Mouse (Mus musculus): ENCODE measurements around the gene Lyl1. TPM values are rescaled to one million over a fixed set of nuclear protein-coding genes. Genes with fewer than 3 reads are reported as not detected.
A peak's percentile ranks its signal among the peaks of the same experiment; 100 is the strongest.

Lyl1 gene
- polyA plus RNA-seq, 1 experiment from 2014 or later: 4.9 TPM

GRCm38 (mm10) chr8:84714161-84714560 is 12.9 kb downstream of the Lyl1 start:
- Histone ChIP-seq H3K4me2 (replicated peaks) (no peak overlapping the region), H3K4me3 (no peak overlapping the region), H3K9ac (no peak overlapping the region), H3K27me3 (peaks cover 36% of the 10 kb centered on the region), H3K9me3 (no peaks in the 10 kb centered on the region), H3K4me1 (peaks cover 65% of the 10 kb centered on the region), H3K27ac (peak overlapping the region; percentile 97), H3K36me3 (peaks cover 21% of the 10 kb centered on the region)
- 63% methylated on average over 4 of the region's 4 CpGs for WGBS
- no peak for ATAC-seq (ENCODE audit: insufficient number of reproducible peaks, insufficient read depth, low FRiP score, low TSS enrichment)

GRCm38 (mm10) chr8:84715893-84716468 is 14.7 kb downstream of the Lyl1 start:
- ATAC-seq (ENCODE audit: insufficient number of reproducible peaks, insufficient read depth, low FRiP score, low TSS enrichment): no peak
- H3K27ac ChIP-seq: peak overlapping the region; percentile 52
- H3K36me3 ChIP-seq: peaks cover 33% of the 10 kb centered on the region
- H3K4me3 ChIP-seq: no peak overlapping the region
- WGBS: 6% methylated on average over 27 of the region's 27 CpGs
- H3K4me2 ChIP-seq (replicated peaks): peak overlapping the region; percentile 19; the same call in 1 of the 2 replicates
- H3K4me1 ChIP-seq: peaks cover 56% of the 10 kb centered on the region
- H3K27me3 ChIP-seq: peaks cover 41% of the 10 kb centered on the region
- H3K9ac ChIP-seq: peak overlapping the region; percentile 11; the same call in 1 of the 2 replicates
- H3K9me3 ChIP-seq: no peaks in the 10 kb centered on the region

GRCm38 (mm10) chr8:84716790-84717189 is 15.5 kb downstream of the Lyl1 start:
- no peak overlapping the region for H3K4me3 ChIP-seq
- no peaks in the 10 kb centered on the region for H3K9me3 ChIP-seq
- no peak overlapping the region for H3K9ac ChIP-seq
- H3K4me1 ChIP-seq: peaks cover 53% of the 10 kb centered on the region
- no peak overlapping the region for H3K4me2 ChIP-seq (replicated peaks)
- no peak for ATAC-seq (ENCODE audit: insufficient number of reproducible peaks, insufficient read depth, low FRiP score, low TSS enrichment)
- peaks cover 41% of the 10 kb centered on the region for H3K27me3 ChIP-seq
- peaks cover 40% of the 10 kb centered on the region for H3K36me3 ChIP-seq
- 73% methylated on average over 11 of the region's 11 CpGs for WGBS
- peak overlapping the region; percentile 50 for H3K27ac ChIP-seq

GRCm38 (mm10) chr8:84718476-84718875 is 17.2 kb downstream of the Lyl1 start:
- no peaks in the 10 kb centered on the region for H3K9me3 ChIP-seq
- H3K9ac ChIP-seq: no peak overlapping the region
- no peak overlapping the region for H3K4me2 ChIP-seq (replicated peaks)
- ATAC-seq (ENCODE audit: insufficient number of reproducible peaks, insufficient read depth, low FRiP score, low TSS enrichment): no peak
- H3K36me3 ChIP-seq: peaks cover 40% of the 10 kb centered on the region
- WGBS: 82% methylated on average over 5 of the region's 5 CpGs
- H3K4me1 ChIP-seq: peaks cover 53% of the 10 kb centered on the region
- peaks cover 41% of the 10 kb centered on the region for H3K27me3 ChIP-seq
- H3K27ac ChIP-seq: no peak overlapping the region
- H3K4me3 ChIP-seq: no peak overlapping the region

GRCm38 (mm10) chr8:84718959-84719690 is 17.9 kb downstream of the Lyl1 start:
- H3K27ac ChIP-seq: no peak overlapping the region
- H3K9ac ChIP-seq: no peak overlapping the region
- ATAC-seq (ENCODE audit: insufficient number of reproducible peaks, insufficient read depth, low FRiP score, low TSS enrichment): no peak
- 83% methylated on average over 5 of the region's 5 CpGs for WGBS
- H3K9me3 ChIP-seq: no peaks in the 10 kb centered on the region
- H3K27me3 ChIP-seq: peaks cover 38% of the 10 kb centered on the region
- peaks cover 53% of the 10 kb centered on the region for H3K4me1 ChIP-seq
- H3K4me3 ChIP-seq: no peak overlapping the region
- H3K4me2 ChIP-seq (replicated peaks): no peak overlapping the region
- peaks cover 37% of the 10 kb centered on the region for H3K36me3 ChIP-seq

GRCm38 (mm10) chr8:84722530-84722849 is 21.2 kb downstream of the Lyl1 start:
- H3K27ac ChIP-seq: peak overlapping the region; percentile 99
- 42% methylated on average over 6 of the region's 6 CpGs for WGBS
- H3K4me2 ChIP-seq (replicated peaks): peak overlapping the region; percentile 44
- H3K4me3 ChIP-seq: peak overlapping the region; percentile 14; the same call in 1 of the 2 replicates
- H3K36me3 ChIP-seq: peaks cover 49% of the 10 kb centered on the region
- peaks cover 51% of the 10 kb centered on the region for H3K4me1 ChIP-seq
- no peak for ATAC-seq (ENCODE audit: insufficient number of reproducible peaks, insufficient read depth, low FRiP score, low TSS enrichment)
- H3K9ac ChIP-seq: peak overlapping the region; percentile 34; the same call in 1 of the 2 replicates
- H3K9me3 ChIP-seq: no peaks in the 10 kb centered on the region
- H3K27me3 ChIP-seq: peaks cover 14% of the 10 kb centered on the region

- Histone ChIP-seq H3K4me3 (peak within 1 kb of the TSS; percentile 14), H3K9ac (peak within 1 kb of the TSS; percentile 34), H3K9me3 (no peaks in the 10 kb centered on the region), H3K27me3 (peaks cover 13% of the 10 kb centered on the region; the same call in 1 of the 2 replicates), H3K4me1 (peaks cover 51% of the 10 kb centered on the region), H3K27ac (peak within 1 kb of the TSS; percentile 99), H3K4me2 (replicated peaks) (peak within 1 kb of the TSS; percentile 44), H3K36me3 (peaks cover 50% of the 10 kb centered on the region)
- peak; percentile 90 for ATAC-seq (ENCODE audit: insufficient number of reproducible peaks, insufficient read depth, low FRiP score, low TSS enrichment)
- 6% methylated on average over 10 of the region's 10 CpGs for WGBS
Measured at GRCm38 (mm10) chr8:84722850-84723570, 21.8 kb downstream of the Lyl1 start, which contains the start of gene G430095P16Rik. Gene G430095P16Rik (plus strand): TSS chr8:84723007.

GRCm38 (mm10) chr8:84723571-84723900 is 22.3 kb downstream of the Lyl1 start:
- Histone ChIP-seq H3K4me2 (replicated peaks) (peak overlapping the region; percentile 44), H3K36me3 (peaks cover 47% of the 10 kb centered on the region), H3K27ac (peak overlapping the region; percentile 99), H3K4me1 (peaks cover 56% of the 10 kb centered on the region), H3K9ac (peak overlapping the region; percentile 34), H3K9me3 (no peaks in the 10 kb centered on the region), H3K27me3 (peaks cover 10% of the 10 kb centered on the region; the same call in 1 of the 2 replicates), H3K4me3 (peak overlapping the region; percentile 14)
- 12% methylated on average over 7 of the region's 7 CpGs for WGBS
- 0 out of 2 replicates have a peak, but pooled peaks have one; percentile 1 for ATAC-seq (ENCODE audit: insufficient number of reproducible peaks, insufficient read depth, low FRiP score, low TSS enrichment)

GRCm38 (mm10) chr8:84724683-84725082 is 23.4 kb downstream of the Lyl1 start:
- Histone ChIP-seq H3K27me3 (0 out of 2 replicates have a peak, but pooled peaks cover 6% of the 10 kb centered on the region), H3K9me3 (no peaks in the 10 kb centered on the region), H3K27ac (peak overlapping the region; percentile 99), H3K4me1 (peaks cover 59% of the 10 kb centered on the region), H3K4me2 (replicated peaks) (peak overlapping the region; percentile 19; the same call in 1 of the 2 replicates), H3K36me3 (peaks cover 37% of the 10 kb centered on the region), H3K4me3 (0 out of 2 replicates have a peak overlapping the region, but pooled peaks have one; percentile 14), H3K9ac (peak overlapping the region; percentile 34; the same call in 1 of the 2 replicates)
- ATAC-seq (ENCODE audit: insufficient number of reproducible peaks, insufficient read depth, low FRiP score, low TSS enrichment): no peak
- WGBS: 41% methylated on average over 9 of the region's 9 CpGs

GRCm38 (mm10) chr8:84725246-84725940 is 24.1 kb downstream of the Lyl1 start:
- Histone ChIP-seq H3K4me2 (replicated peaks) (peak overlapping the region; percentile 19; the same call in 1 of the 2 replicates), H3K4me1 (peaks cover 63% of the 10 kb centered on the region), H3K4me3 (no peak overlapping the region), H3K27me3 (no peaks in the 10 kb centered on the region), H3K9me3 (no peaks in the 10 kb centered on the region), H3K27ac (peak overlapping the region; percentile 99), H3K36me3 (peaks cover 29% of the 10 kb centered on the region), H3K9ac (no peak overlapping the region)
- WGBS: 57% methylated on average over 10 of the region's 10 CpGs
- no peak for ATAC-seq (ENCODE audit: insufficient number of reproducible peaks, insufficient read depth, low FRiP score, low TSS enrichment)

GRCm38 (mm10) chr8:84725941-84726259 is 24.6 kb downstream of the Lyl1 start:
- Histone ChIP-seq H3K27ac (peak overlapping the region; percentile 58), H3K9ac (no peak overlapping the region), H3K4me2 (replicated peaks) (no peak overlapping the region), H3K36me3 (peaks cover 29% of the 10 kb centered on the region), H3K4me1 (peaks cover 68% of the 10 kb centered on the region), H3K9me3 (no peaks in the 10 kb centered on the region), H3K4me3 (no peak overlapping the region), H3K27me3 (no peaks in the 10 kb centered on the region)
- 34% methylated on average over 3 of the region's 3 CpGs for WGBS
- no peak for ATAC-seq (ENCODE audit: insufficient number of reproducible peaks, insufficient read depth, low FRiP score, low TSS enrichment)
